Mouse (Mus musculus) erythroblast, embryonic 14.5 days (primary cell): ENCODE results near the gene Lsp1.

Experiments used
- GATA1 ChIP-seq: IDR thresholded peaks from 2 replicates; pipeline ENCODE4 v1.6.1; 2012; ENCODE audit warnings: low read length, inconsistent platforms, mixed read lengths
- TAL1 ChIP-seq: IDR thresholded peaks from 3 replicates; pipeline ENCODE4 v1.6.1; 2012; ENCODE audit warnings: low read length, inconsistent platforms, mixed read lengths

- TF ChIP-seq TAL1 = no peak
- no peak for TF ChIP-seq GATA1
Measured at GRCm38 (mm10) chr7:142442908-142443420, 17.6 kb upstream of the Lsp1 start.
